Mouse (Mus musculus): Measurements from ENCODE around the gene Chrd. TPM values are rescaled to one million over a fixed set of nuclear protein-coding genes. Genes with fewer than 3 reads are reported as not detected.

The Chrd gene
- total RNA-seq, 4 experiments from 2014 or later, result 1.3 to 2.9 (median 2.3) TPM

- no peak for DNase-seq (ENCODE audit: low spot score in 2 of 2)
Measured at GRCm38 (mm10) chr16:20732251-20732924, 539 bp upstream of the Chrd start.

- DNase-seq (ENCODE audit: low spot score in 2 of 2), result no peak
Measured at GRCm38 (mm10) chr16:20733731-20734730, 1.1 kb downstream of the Chrd start, which contains the start of gene Thpo. Gene Thpo (minus strand): TSS chr16:20734511.

GRCm38 (mm10) chr16:20735651-20736050, 2.7 kb downstream of the Chrd start:
- no peak for DNase-seq (ENCODE audit: low spot score in 2 of 2)

GRCm38 (mm10) chr16:20736168-20736567, 3.2 kb downstream of the Chrd start:
- no peak for DNase-seq (ENCODE audit: low spot score in 2 of 2)

GRCm38 (mm10) chr16:20736823-20737222, 3.9 kb downstream of the Chrd start:
- DNase-seq (ENCODE audit: low spot score in 2 of 2), result no peak

GRCm38 (mm10) chr16:20739845-20740244, 6.9 kb downstream of the Chrd start:
- DNase-seq (ENCODE audit: low spot score in 2 of 2), result no peak

GRCm38 (mm10) chr16:20746641-20747040, 13.7 kb downstream of the Chrd start:
- peak; percentile 62 to 68 for DNase-seq (ENCODE audit: low spot score in 2 of 2)

GRCm38 (mm10) chr16:20750518-20750917, 17.6 kb downstream of the Chrd start:
- no peak for DNase-seq (ENCODE audit: low spot score in 2 of 2)

- DNase-seq (ENCODE audit: low spot score in 2 of 2), result peak in 1 of 2 experiments; percentile 31
Measured at GRCm38 (mm10) chr16:20756052-20756451, 23.1 kb downstream of the Chrd start.

GRCm38 (mm10) chr16:20757385-20757784, 24.5 kb downstream of the Chrd start:
- DNase-seq (ENCODE audit: low spot score in 2 of 2), result no peak

- peak in 1 of 2 experiments; percentile 28 for DNase-seq (ENCODE audit: low spot score in 2 of 2)
Measured at GRCm38 (mm10) chr16:20761681-20762080, 28.8 kb downstream of the Chrd start.

GRCm38 (mm10) chr16:20765244-20765643, 32.3 kb downstream of the Chrd start:
- DNase-seq (ENCODE audit: low spot score in 2 of 2), result peak in 1 of 2 experiments; percentile 24

GRCm38 (mm10) chr16:20775021-20775420, 42.1 kb downstream of the Chrd start:
- no peak for DNase-seq (ENCODE audit: low spot score in 2 of 2)

- no peak for DNase-seq (ENCODE audit: low spot score in 2 of 2)
Measured at GRCm38 (mm10) chr16:20779846-20780245, 46.9 kb downstream of the Chrd start.

- no peak for DNase-seq (ENCODE audit: low spot score in 2 of 2)
Measured at GRCm38 (mm10) chr16:20781101-20781630, 48.2 kb downstream of the Chrd start.

GRCm38 (mm10) chr16:20783891-20784290, 51.0 kb downstream of the Chrd start:
- no peak for DNase-seq (ENCODE audit: low spot score in 2 of 2)

GRCm38 (mm10) chr16:20784754-20785153, 51.8 kb downstream of the Chrd start:
- DNase-seq (ENCODE audit: low spot score in 2 of 2), result no peak

GRCm38 (mm10) chr16:20786556-20786955, 53.6 kb downstream of the Chrd start:
- no peak for DNase-seq (ENCODE audit: low spot score in 2 of 2)

- no peak for DNase-seq (ENCODE audit: low spot score in 2 of 2)
Measured at GRCm38 (mm10) chr16:20791803-20792202, 58.9 kb downstream of the Chrd start.

Measured in gastrocnemius, adult 8-10 months (tissue).